Mouse (Mus musculus) gastrocnemius, adult 2 months (tissue): ENCODE measurements around the gene Ptpn11. TPM values are rescaled to one million over a fixed set of nuclear protein-coding genes. Genes with fewer than 3 reads are reported as not detected.
A peak's percentile ranks its signal among the peaks of the same experiment; 100 is the strongest.

ENCODE experiments used
- DNase-seq: peaks from one replicate; pipeline ENCODE4 v3.0.0; 2022
- H3K27ac ChIP-seq: fragments of 200-600 bp; 2 replicates; pipeline ENCODE4 v1.8.1; 2022; ENCODE audit warnings: mild to moderate bottlenecking
- H3K4me3 ChIP-seq: fragments of 200-600 bp; 2 replicates; pipeline ENCODE4 v1.8.1; 2022; ENCODE audit warnings: mild to moderate bottlenecking, moderate library complexity
- CTCF ChIP-seq: fragments of 200-600 bp; IDR thresholded peaks from 2 replicates; pipeline ENCODE4 v1.8.1; 2022; ENCODE audit warnings: antibody characterized with exemption, mild to moderate bottlenecking, moderate library complexity
- intact Hi-C: fragments of 180-260 bp; cut with DNase I; formaldehyde crosslinking; loops from one replicate; pipeline ENCODE4 v1.15.1; 2025
- total RNA-seq, 2 experiments: library from RNA; stranded (reverse); gene quantifications; 2 replicates each; pipeline ENCODE4 v1.2.3; 2021

Ptpn11 gene
- total RNA-seq, 2 experiments from 2014 or later, result 70.6 to 74.4 TPM

- intact Hi-C loops, result no loop called here
- DNase-seq, result no peak
- Histone ChIP-seq H3K4me3 (peak overlapping the region; percentile 23; the same call in 1 of the 2 replicates), H3K27ac (no peak overlapping the region)
- no peak for TF ChIP-seq CTCF
These were observed 79.9 kb downstream of the Ptpn11 start for GRCm38 (mm10) chr5:121111106-121111915.

- Histone ChIP-seq H3K4me3 (no peak overlapping the region), H3K27ac (no peak overlapping the region)
- intact Hi-C loops, result no loop called here
- no peak for TF ChIP-seq CTCF
- no peak for DNase-seq
These were observed 82.0 kb downstream of the Ptpn11 start for GRCm38 (mm10) chr5:121109185-121109584.

GRCm38 (mm10) chr5:121106913-121107312, 84.3 kb downstream of the Ptpn11 start:
- Histone ChIP-seq H3K4me3 (no peak overlapping the region), H3K27ac (no peak overlapping the region)
- intact Hi-C loops, result no loop called here
- no peak for TF ChIP-seq CTCF
- DNase-seq, result no peak

- no peak for TF ChIP-seq CTCF
- intact Hi-C loops, result no loop called here
- H3K27ac ChIP-seq, result no peak overlapping the region
- no peak overlapping the region for H3K4me3 ChIP-seq
- no peak for DNase-seq
These were observed 90.2 kb downstream of the Ptpn11 start for GRCm38 (mm10) chr5:121100886-121101580.

- Histone ChIP-seq H3K27ac (no peak overlapping the region), H3K4me3 (no peak overlapping the region)
- no peak for TF ChIP-seq CTCF
- intact Hi-C loops, result no loop called here
- DNase-seq, result no peak
These were observed 91.1 kb downstream of the Ptpn11 start for GRCm38 (mm10) chr5:121100095-121100494.

- no peak for TF ChIP-seq CTCF
- intact Hi-C loops, result no loop called here
- no peak overlapping the region for H3K27ac ChIP-seq
- no peak overlapping the region for H3K4me3 ChIP-seq
- no peak for DNase-seq
These were observed 93.2 kb downstream of the Ptpn11 start for GRCm38 (mm10) chr5:121097970-121098369.

- no peak for TF ChIP-seq CTCF
- DNase-seq, result no peak
- intact Hi-C loops, result no loop called here
- H3K4me3 ChIP-seq, result no peak overlapping the region
- H3K27ac ChIP-seq, result no peak overlapping the region
These were observed 94.5 kb downstream of the Ptpn11 start for GRCm38 (mm10) chr5:121096744-121097143.

- DNase-seq, result no peak
- Histone ChIP-seq H3K27ac (no peak overlapping the region), H3K4me3 (no peak overlapping the region)
- intact Hi-C loops, result no loop called here
- TF ChIP-seq CTCF, result no peak
These were observed 97.9 kb downstream of the Ptpn11 start for GRCm38 (mm10) chr5:121093281-121093680.

- no peak overlapping the region for H3K4me3 ChIP-seq
- no peak overlapping the region for H3K27ac ChIP-seq
- DNase-seq, result peak; percentile 20
- no peak for TF ChIP-seq CTCF
- intact Hi-C loops, result no loop called here
These were observed 101.5 kb downstream of the Ptpn11 start for GRCm38 (mm10) chr5:121089660-121090059.

- no peak for DNase-seq
- intact Hi-C loops, result no loop called here
- no peak overlapping the region for H3K4me3 ChIP-seq
- TF ChIP-seq CTCF, result no peak
- no peak overlapping the region for H3K27ac ChIP-seq
These were observed 103.5 kb downstream of the Ptpn11 start for GRCm38 (mm10) chr5:121087733-121088132.

- DNase-seq, result no peak
- Histone ChIP-seq H3K27ac (no peak overlapping the region), H3K4me3 (no peak overlapping the region)
- intact Hi-C loops, result no loop called here
- no peak for TF ChIP-seq CTCF
These were observed 108.6 kb downstream of the Ptpn11 start for GRCm38 (mm10) chr5:121082605-121083004.

GRCm38 (mm10) chr5:121081754-121082153, 109.4 kb downstream of the Ptpn11 start:
- no peak overlapping the region for H3K4me3 ChIP-seq
- no peak for DNase-seq
- intact Hi-C loops, result no loop called here
- no peak overlapping the region for H3K27ac ChIP-seq
- peak; percentile 7; the same call in 1 of the 2 replicates for TF ChIP-seq CTCF

Other genes with a start within 250 kb of the Ptpn11 start
- not detected for gene Rph3a, start 181.3 kb downstream of the Ptpn11 start, total RNA-seq
- 100 to 1,000 TPM; 445 to 518 TPM for gene Rpl6, start 13.1 kb upstream of the Ptpn11 start, total RNA-seq
- 10 to 100 TPM; 13.7 to 13.8 TPM for gene Hectd4, start 28.8 kb upstream of the Ptpn11 start, total RNA-seq
- gene Trafd1, start 194.2 kb upstream of the Ptpn11 start, total RNA-seq, result 10 to 100 TPM; 36.8 to 37.0 TPM
- 10 to 100 TPM; 26.9 to 33.3 TPM for gene Naa25, start 206.5 kb upstream of the Ptpn11 start, total RNA-seq